Mouse (Mus musculus) forebrain, embryonic 14.5 days (tissue): ENCODE measurements around the gene Lmo3. TPM values are rescaled to one million over a fixed set of nuclear protein-coding genes. Genes with fewer than 3 reads are reported as not detected.

Experiments
- ATAC-seq: fragments of 200-750 bp; cut with Nextera tagmentation; 2 replicates; pipeline ENCODE4 v1.8.0; 2017; ENCODE audit warnings: mild to moderate bottlenecking, moderate library complexity
- DNase-seq: peaks from one replicate; pipeline ENCODE4 v3.0.0-alpha.2; 2015; ENCODE audit warnings: low spot score
- H3K27ac ChIP-seq: fragments of 300-500 bp; sonication (generic); 2 replicates; pipeline ENCODE4 v1.5.1; 2014; ENCODE audit warnings: low read depth, mild to moderate bottlenecking, control low read depth, low read length, moderate library complexity
- H3K27me3 ChIP-seq: fragments of 300-500 bp; sonication (generic); replicated peaks from 2 replicates; pipeline ENCODE4 v1.6.1; 2014; ENCODE audit warnings: low read length, control low read depth, mixed read lengths; ENCODE audit not compliant: control insufficient read depth, insufficient read depth
- H3K36me3 ChIP-seq: fragments of 300-500 bp; sonication (generic); 2 replicates; pipeline ENCODE4 v1.6.1; 2014; ENCODE audit warnings: low read length, control low read depth; ENCODE audit not compliant: control insufficient read depth, insufficient read depth
- H3K4me1 ChIP-seq: fragments of 300-500 bp; sonication (generic); 2 replicates; pipeline ENCODE4 v1.6.1; 2014; ENCODE audit warnings: antibody characterized with exemption, low read length, control low read depth; ENCODE audit not compliant: control insufficient read depth, insufficient read depth
- H3K4me2 ChIP-seq: fragments of 300-500 bp; sonication (generic); 2 replicates; pipeline ENCODE4 v1.6.1; 2014; ENCODE audit warnings: mild to moderate bottlenecking, control low read depth, low read length
- H3K4me3 ChIP-seq: fragments of 300-500 bp; sonication (generic); 2 replicates; pipeline ENCODE4 v1.5.1; 2014; ENCODE audit warnings: low read depth, low read length, control low read depth
- H3K9ac ChIP-seq: fragments of 300-500 bp; sonication (generic); 2 replicates; pipeline ENCODE4 v1.6.1; 2014; ENCODE audit warnings: mild to moderate bottlenecking, low read length, control low read depth, moderate library complexity
- H3K9me3 ChIP-seq: fragments of 300-500 bp; sonication (generic); replicated peaks from 2 replicates; pipeline ENCODE4 v1.6.1; 2016; ENCODE audit warnings: low read length, control low read depth, mixed read lengths; ENCODE audit not compliant: control insufficient read depth
- WGBS: fragments of 180-500 bp; shearing (Covaris S2); extraction: QIAGEN DNeasy Blood & Tissue Kit; methylation state at CpG from one replicate; pipeline ENCODE4 v1.1.7; 2014; 5-methylcytosine and 5-hydroxymethylcytosine counted together
- polyA plus RNA-seq: library from polyadenylated mRNA; unstranded; fragments of >200 nt; fragmentation: Nextera tagmentation; extraction: Ambion mirVana; gene quantifications from 2 replicates; pipeline ENCODE4 v1.2.1, GENCODE M21; 2014

The Lmo3 gene
- 140 and 155 TPM in 2 replicates for polyA plus RNA-seq

GRCm38 (mm10) chr6:138581734-138582505 lies at the start of gene Lmo3:
Gene Lmo3, minus strand, starts transcription at chr6:138581968.
- H3K27ac ChIP-seq: no peak within 1 kb of the TSS
- peaks cover 7% of the 10 kb centered on the region for H3K4me1 ChIP-seq
- H3K9me3 ChIP-seq: no peaks in the 10 kb centered on the region
- ATAC-seq (peak; percentile 78), DNase-seq (peak; percentile 64)
- H3K36me3 ChIP-seq: no peaks in the 10 kb centered on the region
- H3K9ac ChIP-seq: no peak within 1 kb of the TSS
- WGBS: 25% methylated on average over 13 of the region's 13 CpGs
- H3K27me3 ChIP-seq: peaks cover 66% of the 10 kb centered on the region
- no peak within 1 kb of the TSS for H3K4me3 ChIP-seq
- no peak within 1 kb of the TSS for H3K4me2 ChIP-seq

GRCm38 (mm10) chr6:138620786-138621185 lies 39.0 kb upstream of the Lmo3 start:
- Histone ChIP-seq H3K9ac (no peak overlapping the region), H3K27me3 (no peaks in the 10 kb centered on the region), H3K4me3 (no peak overlapping the region), H3K27ac (no peak overlapping the region), H3K4me1 (no peaks in the 10 kb centered on the region), H3K36me3 (no peaks in the 10 kb centered on the region), H3K9me3 (no peaks in the 10 kb centered on the region), H3K4me2 (no peak overlapping the region)
- DNase-seq: no peak
- ATAC-seq: no peak

GRCm38 (mm10) chr6:138618396-138618795 lies 36.6 kb upstream of the Lmo3 start:
- Histone ChIP-seq H3K27me3 (no peaks in the 10 kb centered on the region), H3K9me3 (no peaks in the 10 kb centered on the region), H3K4me3 (no peak overlapping the region), H3K4me1 (no peaks in the 10 kb centered on the region), H3K36me3 (no peaks in the 10 kb centered on the region), H3K9ac (no peak overlapping the region), H3K4me2 (no peak overlapping the region), H3K27ac (no peak overlapping the region)
- 77% methylated on average over 3 of the region's 3 CpGs for WGBS
- DNase-seq (no peak), ATAC-seq (no peak)

GRCm38 (mm10) chr6:138597016-138597415 lies 15.2 kb upstream of the Lmo3 start:
- DNase-seq (no peak), ATAC-seq (no peak)
- Histone ChIP-seq H3K4me3 (no peak overlapping the region), H3K9me3 (no peaks in the 10 kb centered on the region), H3K4me1 (no peaks in the 10 kb centered on the region), H3K27me3 (peaks cover 16% of the 10 kb centered on the region; the same call in 1 of the 2 replicates), H3K9ac (no peak overlapping the region), H3K27ac (no peak overlapping the region), H3K4me2 (no peak overlapping the region), H3K36me3 (no peaks in the 10 kb centered on the region)
- 85% methylated on average over 15 of the region's 15 CpGs for WGBS

GRCm38 (mm10) chr6:138595991-138596698 lies 14.4 kb upstream of the Lmo3 start:
- Histone ChIP-seq H3K9ac (no peak overlapping the region), H3K36me3 (no peaks in the 10 kb centered on the region), H3K9me3 (no peaks in the 10 kb centered on the region), H3K4me3 (no peak overlapping the region), H3K27me3 (peaks cover 16% of the 10 kb centered on the region; the same call in 1 of the 2 replicates), H3K4me2 (no peak overlapping the region), H3K27ac (no peak overlapping the region), H3K4me1 (no peaks in the 10 kb centered on the region)
- no peak for DNase-seq
- WGBS: 82% methylated on average over 10 of the region's 10 CpGs
- no peak; the same call in 1 of the 2 replicates for ATAC-seq

GRCm38 (mm10) chr6:138583314-138583713 lies 1.5 kb upstream of the Lmo3 start:
- Histone ChIP-seq H3K9ac (no peak overlapping the region), H3K27me3 (peaks cover 72% of the 10 kb centered on the region), H3K36me3 (no peaks in the 10 kb centered on the region), H3K4me1 (peaks cover 7% of the 10 kb centered on the region), H3K27ac (no peak overlapping the region), H3K4me3 (no peak overlapping the region), H3K4me2 (no peak overlapping the region), H3K9me3 (no peaks in the 10 kb centered on the region)
- DNase-seq: no peak
- peak; percentile 22; the same call in 1 of the 2 replicates for ATAC-seq
- 63% methylated on average over 8 of the region's 8 CpGs for WGBS

GRCm38 (mm10) chr6:138582506-138583000 lies 785 bp upstream of the Lmo3 start:
- Histone ChIP-seq H3K36me3 (no peaks in the 10 kb centered on the region), H3K9me3 (no peaks in the 10 kb centered on the region), H3K4me2 (no peak overlapping the region), H3K27me3 (peaks cover 72% of the 10 kb centered on the region), H3K27ac (no peak overlapping the region), H3K4me3 (no peak overlapping the region), H3K9ac (no peak overlapping the region), H3K4me1 (peaks cover 7% of the 10 kb centered on the region)
- DNase-seq (peak; percentile 81), ATAC-seq (peak; percentile 62)
- WGBS: 6% methylated on average over 4 of the region's 4 CpGs

- Histone ChIP-seq H3K4me2 (no peak overlapping the region), H3K9me3 (no peaks in the 10 kb centered on the region), H3K36me3 (no peaks in the 10 kb centered on the region), H3K4me3 (no peak overlapping the region), H3K27me3 (peaks cover 65% of the 10 kb centered on the region), H3K27ac (no peak overlapping the region), H3K4me1 (peaks cover 7% of the 10 kb centered on the region), H3K9ac (no peak overlapping the region)
- DNase-seq (peak; percentile 30), ATAC-seq (no peak)
- 44% methylated on average over 9 of the region's 9 CpGs for WGBS
Measured at GRCm38 (mm10) chr6:138580491-138581076, 1.2 kb downstream of the Lmo3 start.
